Mouse (Mus musculus) monocyte, adult 2 months (primary cell): ENCODE results near the gene Zfp882.
"Not testable (repeated sequence)": the region's sequence is repeated elsewhere in the genome, so short reads cannot be mapped to it uniquely, and the experiment has no call there.

Experiments
- DNase-seq, 2 experiments: peaks; one replicate each; pipeline ENCODE4 v3.0.0; 2022; ENCODE audit warnings: low spot score in 2 of 2, low read depth in 1 of 2

The Zfp882 gene

DNA sequence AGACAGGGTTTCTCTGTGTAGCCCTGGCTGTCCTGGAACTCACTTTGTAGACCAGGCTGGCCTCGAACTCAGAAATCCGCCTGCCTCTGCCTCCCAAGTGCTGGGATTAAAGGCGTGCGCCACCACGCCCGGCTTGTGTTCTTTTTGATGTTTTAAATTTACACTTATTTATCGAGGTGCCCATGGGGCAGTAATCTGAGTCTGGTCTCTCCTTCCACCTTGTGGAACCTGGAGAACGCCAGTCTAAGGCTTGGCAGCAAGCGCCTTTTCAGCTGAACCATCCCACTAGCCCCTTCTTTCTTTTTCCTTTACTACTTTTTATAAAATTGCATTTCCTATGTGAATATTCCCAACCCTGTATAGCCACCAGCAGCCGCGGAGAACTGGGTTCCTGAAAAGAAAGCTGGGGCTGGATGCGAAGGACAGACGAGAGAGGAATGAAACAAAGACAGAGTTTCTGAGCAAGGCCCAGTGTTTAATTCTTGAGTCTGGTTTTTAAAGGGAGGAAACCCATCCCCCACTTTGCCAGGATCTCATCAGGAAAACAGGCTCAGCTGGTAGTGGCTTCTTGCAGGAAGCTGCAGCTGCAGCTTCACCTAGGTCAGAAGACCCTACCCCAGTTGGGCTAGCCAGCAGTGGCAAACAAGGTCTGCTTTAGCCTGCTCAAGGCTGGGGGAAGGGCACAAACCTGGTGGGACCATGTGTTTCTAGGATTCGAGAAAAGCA lies 43.2 kb downstream of the Zfp882 start:
- no peak for DNase-seq

DNA sequence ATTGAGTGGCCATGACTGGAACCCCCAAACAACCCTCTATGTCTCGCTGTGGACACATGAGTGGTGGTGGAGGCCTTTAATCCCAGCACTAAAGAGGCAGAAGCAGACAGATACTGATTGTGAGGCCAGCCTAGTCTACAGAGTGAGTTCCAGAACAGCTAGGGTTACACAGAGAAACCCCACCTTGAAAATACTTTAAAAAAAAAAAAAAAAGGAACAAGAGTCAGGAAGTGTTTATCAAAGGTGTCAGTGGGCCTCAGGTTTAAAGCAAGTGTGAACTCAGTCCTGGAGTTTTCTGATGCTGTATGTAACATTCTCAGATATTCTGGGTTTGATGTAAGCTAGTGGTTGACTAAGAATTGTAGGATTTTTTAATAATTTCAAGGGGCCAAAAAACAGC lies 44.1 kb downstream of the Zfp882 start:
- no peak for DNase-seq

DNA sequence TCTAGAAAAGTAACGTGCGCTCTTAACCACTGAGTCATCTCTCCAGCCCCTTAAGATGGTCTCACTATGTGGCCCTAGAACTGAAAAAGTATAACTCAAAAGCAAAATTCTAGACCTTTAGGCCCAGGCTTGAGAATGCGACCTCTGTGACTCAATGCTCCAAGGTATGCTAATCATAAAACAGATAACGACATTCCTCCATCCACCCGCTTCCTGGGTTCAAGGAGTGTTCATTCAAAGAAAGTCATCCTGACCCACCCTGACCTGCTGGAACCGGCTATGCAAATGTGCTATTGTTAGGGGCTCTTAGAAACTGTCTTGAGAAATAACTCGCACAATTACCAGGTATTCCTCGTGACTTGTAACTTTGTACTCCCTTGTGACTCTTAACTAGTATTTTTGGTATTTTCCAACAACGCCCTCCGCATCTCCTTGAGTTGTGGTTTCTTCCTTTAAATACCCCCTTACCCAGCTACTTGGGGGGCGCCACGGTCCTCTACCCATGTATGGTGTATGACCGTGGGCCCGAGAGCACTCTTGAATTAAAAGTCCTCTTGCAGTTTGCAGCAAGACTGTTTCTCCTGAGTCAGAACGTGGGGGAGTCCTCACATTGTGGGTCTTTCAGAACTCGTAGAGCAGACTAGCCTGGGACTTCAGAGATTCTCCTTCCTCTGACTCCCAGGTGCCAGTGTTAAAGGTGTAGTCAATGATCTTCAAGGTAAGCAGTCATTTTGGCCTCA lies 44.7 kb downstream of the Zfp882 start:
- not testable (repeated sequence) for DNase-seq

DNA sequence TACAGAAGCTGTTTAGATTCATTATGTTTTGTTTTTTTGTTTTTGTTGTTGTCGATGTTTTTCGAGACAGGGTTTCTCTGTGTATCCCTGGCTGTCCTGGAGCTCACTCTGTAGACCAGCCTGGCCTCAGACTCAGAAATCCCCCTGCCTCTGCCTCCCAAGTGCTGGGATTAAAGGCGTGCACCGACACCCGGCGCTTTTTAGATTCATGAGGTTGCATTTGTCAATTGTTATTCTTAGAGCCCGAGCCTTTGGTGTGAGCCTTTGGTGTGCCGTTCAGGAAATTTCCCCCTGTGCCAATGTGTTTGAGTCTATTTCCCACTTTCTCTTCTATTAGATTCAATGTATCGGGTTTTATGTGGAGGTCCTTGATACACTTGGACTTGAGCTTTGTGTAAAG lies 46.3 kb downstream of the Zfp882 start:
- DNase-seq, result no peak

DNA sequence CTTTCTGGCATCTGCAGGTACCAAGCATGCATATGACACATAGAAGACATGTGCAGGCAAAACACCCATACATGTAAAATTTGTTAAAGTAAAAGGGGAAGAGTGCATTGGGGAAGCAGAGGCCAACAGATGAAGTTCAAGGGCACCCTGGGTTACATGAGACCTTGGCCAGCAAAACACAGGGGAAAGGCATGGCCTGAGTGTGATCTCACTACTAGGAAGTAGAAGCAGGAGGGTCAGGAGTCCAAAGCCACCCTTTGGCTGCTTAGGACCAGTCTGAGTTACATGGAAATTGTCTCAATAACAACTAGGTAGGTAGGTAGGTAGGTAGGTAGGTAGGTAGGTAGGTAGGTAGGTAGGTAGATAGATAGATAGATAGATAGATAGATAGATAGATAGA lies 52.1 kb downstream of the Zfp882 start:
- DNase-seq, result no peak

DNA sequence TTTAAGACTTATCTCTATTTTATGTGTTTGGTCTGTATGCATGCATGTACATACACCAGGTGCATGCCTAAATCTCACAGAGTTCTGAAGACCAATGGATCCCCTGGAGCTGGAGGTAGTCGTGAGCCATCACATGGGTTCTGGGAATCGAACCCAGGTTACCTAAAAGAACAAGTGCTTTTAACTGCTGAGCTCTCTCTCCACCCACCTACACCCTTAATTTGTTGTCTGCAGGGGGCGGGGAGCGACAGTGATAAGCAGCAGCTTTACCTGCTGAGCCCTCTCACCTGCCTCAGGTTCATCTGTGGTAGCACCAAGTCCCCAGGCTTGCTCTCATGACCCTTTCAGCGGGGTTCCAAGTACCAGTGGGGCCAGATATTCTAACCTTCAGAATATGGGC lies 53.4 kb downstream of the Zfp882 start:
- no peak for DNase-seq

DNA sequence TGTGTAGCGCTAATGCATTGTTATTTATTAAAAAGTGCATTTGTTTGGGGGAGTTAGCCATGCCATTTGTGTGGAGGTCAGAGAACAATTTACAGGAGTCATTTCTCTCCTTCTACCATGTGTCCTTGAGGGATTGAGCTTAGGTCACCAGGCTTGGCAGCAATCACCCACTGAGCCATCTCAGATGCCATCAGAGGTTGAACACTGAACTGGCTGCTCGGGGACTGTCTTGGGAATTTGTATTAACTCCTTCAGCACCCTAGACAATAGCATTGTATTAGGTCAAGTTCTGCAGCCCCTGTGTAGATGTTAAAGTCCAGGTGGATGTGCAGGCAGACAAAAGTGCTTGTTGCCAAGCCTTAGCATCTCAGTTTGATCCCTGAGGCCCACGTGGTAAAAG lies 55.6 kb downstream of the Zfp882 start:
- DNase-seq, result no peak

DNA sequence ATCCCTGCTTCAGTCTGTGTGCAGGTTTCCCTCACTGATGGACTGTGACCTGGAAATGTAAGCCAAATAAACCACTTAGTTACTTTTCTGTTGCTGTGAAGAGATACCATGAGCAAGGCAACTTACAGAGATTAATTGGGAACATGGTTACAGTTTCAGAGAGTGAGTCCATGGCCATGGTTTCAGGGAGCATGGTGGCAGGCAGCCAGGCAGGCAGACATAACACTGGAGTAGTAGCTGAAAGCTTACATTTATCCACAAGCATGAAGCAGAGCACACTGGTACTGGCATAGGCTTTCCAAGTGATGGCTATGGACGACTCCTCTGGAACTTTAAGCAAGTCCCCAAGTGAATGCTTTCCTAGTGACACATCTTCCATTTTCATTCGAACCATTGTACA lies 56.8 kb downstream of the Zfp882 start:
- DNase-seq, result no peak
